Mouse (Mus musculus) megakaryocyte-erythroid progenitor cell, adult 5-6 weeks (primary cell): Measurements from ENCODE around the gene Slc38a4. TPM values are rescaled to one million over a fixed set of nuclear protein-coding genes. Genes with fewer than 3 reads are reported as not detected.

Experiments used
- ATAC-seq: replicated peaks from 2 replicates; pipeline ENCODE4 v1.8.0; 2016; ENCODE audit warnings: mild to moderate bottlenecking, inconsistent platforms; ENCODE audit not compliant: severe bottlenecking, poor library complexity, low FRiP score, low TSS enrichment
- total RNA-seq, 2 experiments: library from RNA; stranded (forward) in 1 of 2; stranded (reverse) in 1 of 2; fragments of 200-1000, 215-1000 nt in 1 of 2; fragments of >200 nt in 1 of 2; fragmentation: Nextera tagmentation in 1 of 2; gene quantifications; 2 replicates each; pipeline ENCODE4 v1.2.3; 2014 to 2017

Gene Slc38a4
- total RNA-seq, 2 experiments from 2014 or later, result not detected

DNA sequence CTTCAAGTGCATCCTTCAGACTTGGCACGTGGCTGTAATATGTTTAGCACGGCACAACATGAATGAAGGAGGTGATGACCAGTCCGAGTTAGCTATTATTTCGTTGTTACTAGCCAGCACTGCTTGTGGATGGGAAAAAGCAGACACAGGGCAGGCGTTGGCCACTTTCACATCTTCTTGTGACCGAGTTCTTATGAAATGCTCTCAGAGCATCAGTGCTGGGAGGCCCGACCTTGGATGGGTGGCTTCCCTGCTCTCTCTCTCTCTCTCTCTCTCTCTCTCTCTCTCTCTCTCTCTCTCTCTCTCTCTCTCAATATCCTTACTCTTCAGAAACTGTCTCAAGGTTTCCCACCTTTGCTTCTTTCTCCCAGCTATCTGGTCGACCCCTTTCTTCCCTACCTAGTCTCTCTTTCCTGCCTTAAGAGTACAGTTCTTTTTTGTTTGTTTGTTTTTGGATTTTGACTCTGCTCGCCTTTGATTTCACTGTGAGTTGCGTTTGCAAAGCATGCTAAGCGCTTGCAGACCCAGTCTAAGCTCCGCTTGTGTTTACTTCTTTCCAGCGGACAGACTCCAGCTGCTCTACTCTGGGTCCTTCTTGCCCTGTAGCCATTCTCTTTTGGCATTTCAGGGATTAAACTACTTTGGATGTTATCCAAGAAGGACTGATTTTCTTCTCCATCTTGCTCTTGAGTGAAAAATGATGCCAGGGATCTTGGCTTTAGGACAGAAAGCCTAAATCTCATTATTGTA is 72.0 kb downstream of the Slc38a4 start:
- no peak for ATAC-seq

DNA sequence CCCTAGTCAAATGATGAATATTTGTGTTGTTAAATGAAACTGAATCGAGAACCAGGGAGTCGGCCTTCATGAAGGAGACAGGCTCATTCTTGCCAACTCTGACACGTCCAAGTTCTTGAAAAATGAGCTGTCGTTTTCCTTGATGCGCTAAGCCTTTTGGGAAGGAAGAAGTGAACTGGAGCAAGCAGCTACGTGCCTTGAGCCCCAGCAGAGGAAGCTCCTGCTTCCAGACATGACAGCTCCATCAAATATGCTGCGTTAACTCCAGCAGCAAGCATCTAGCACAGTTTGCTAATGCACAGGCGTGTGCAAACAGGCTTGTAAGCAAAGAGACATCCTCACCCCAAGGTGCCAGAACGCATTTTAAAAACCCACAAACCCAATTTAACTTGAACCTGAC is 80.6 kb downstream of the Slc38a4 start:
- ATAC-seq, result no peak

DNA sequence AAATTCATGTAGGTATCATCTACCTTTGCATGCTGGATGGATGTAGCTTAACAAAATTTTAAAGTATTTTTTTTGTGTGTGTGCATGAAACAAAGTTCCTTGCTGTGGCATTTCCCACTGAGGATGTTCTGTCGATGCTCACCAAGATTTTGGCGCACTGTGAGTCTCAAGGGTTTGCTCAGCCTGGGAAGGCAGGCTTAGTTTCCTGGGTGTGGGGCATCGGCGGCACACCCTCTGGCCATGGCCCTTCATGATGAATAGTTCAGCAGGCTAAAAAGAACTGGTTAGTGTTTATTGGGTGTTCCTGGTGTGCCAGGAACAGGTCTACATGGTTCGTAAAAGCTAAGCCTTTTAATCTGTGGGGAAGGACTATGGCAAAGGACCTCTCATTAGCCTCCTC is 81.6 kb downstream of the Slc38a4 start:
- ATAC-seq, result no peak

DNA sequence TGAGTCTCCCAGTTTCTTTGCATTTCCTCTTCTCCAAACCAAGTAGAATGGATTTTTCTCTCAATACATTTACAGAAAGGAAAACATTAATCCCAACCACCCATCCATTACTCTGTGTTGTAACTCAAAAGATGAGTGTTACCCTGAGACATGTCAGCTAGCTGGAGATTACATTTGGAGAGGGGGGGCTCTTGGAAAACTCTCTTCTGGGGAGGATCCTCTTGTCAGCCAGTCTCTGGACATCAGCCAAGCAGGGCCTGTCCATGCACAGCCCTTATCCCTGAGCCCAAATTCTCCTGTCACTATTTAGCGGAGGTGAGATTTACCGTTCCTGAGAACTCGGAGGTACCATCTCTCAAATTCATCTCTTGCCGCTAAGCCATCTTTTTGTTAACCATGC is 82.4 kb downstream of the Slc38a4 start:
- ATAC-seq, result no peak

GRCm38 (mm10) chr15:96972706-96973274 is 83.0 kb downstream of the Slc38a4 start:
- ATAC-seq, result no peak

DNA sequence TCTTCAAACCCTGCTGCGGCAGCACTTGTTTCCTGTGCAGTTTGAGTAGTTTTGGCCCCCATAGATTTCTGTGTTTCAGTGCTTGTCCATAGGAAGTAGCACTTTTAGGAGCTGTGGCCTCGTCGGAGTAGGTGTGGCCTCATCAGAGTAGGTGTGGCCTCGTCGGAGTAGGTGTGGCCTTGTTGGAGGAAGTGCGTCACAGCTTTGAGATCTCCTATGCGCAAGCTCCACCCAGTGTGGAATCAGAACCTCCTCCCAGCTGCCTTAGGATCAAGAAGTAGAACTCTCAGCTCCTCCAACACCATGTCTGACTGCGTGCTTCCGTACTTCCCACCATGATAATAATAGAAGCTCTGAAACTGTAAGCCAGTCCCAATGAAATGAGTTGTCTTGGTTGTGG is 83.8 kb downstream of the Slc38a4 start:
- ATAC-seq, result no peak

GRCm38 (mm10) chr15:96969792-96970191 is 86.0 kb downstream of the Slc38a4 start:
- ATAC-seq, result peak; percentile 34; the same call in 1 of the 2 replicates

GRCm38 (mm10) chr15:96968741-96969140 is 87.0 kb downstream of the Slc38a4 start:
- no peak for ATAC-seq

DNA sequence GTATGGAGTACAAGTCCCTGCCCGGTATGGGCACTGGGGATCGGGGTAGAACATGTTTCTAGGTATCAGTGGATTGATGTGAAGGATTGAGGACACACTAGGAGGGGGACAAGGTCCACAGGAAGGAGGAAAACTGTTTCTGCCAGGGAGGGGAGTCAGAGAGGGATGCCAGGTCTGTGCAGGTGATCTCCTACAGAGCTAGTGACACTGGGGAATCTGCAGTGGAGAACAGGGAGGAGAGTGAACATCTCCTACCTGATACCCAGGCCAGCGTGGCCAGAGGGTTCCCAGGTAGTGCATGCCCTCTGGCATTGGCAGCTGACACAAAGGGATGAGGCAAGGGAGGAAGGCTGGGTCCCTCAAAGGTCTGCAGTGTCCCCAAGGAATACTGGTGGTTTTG is 89.4 kb downstream of the Slc38a4 start:
- ATAC-seq, result no peak

DNA sequence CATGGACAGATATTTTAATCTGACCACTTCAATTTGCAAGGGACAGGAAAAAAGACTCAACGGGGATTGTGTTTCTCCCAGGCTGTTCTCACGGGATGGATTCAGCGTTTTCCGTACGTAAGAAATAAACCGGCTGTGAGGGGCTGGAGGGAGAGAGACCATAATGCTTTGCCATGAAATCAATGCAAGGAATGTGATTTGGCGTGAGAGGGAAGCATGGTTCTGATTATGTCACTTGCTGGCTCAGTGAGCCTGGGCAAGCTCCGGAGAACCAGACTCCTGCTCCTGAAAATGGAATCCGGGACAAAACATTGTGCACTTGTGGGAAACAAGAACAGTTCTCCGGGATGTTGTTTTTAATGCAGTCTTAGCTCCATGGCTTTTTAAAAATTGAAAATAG is 92.0 kb downstream of the Slc38a4 start:
- no peak for ATAC-seq

GRCm38 (mm10) chr15:96963318-96963717 is 92.4 kb downstream of the Slc38a4 start:
- no peak for ATAC-seq

- ATAC-seq, result no peak
These were observed 95.4 kb downstream of the Slc38a4 start for GRCm38 (mm10) chr15:96960343-96960742.

DNA sequence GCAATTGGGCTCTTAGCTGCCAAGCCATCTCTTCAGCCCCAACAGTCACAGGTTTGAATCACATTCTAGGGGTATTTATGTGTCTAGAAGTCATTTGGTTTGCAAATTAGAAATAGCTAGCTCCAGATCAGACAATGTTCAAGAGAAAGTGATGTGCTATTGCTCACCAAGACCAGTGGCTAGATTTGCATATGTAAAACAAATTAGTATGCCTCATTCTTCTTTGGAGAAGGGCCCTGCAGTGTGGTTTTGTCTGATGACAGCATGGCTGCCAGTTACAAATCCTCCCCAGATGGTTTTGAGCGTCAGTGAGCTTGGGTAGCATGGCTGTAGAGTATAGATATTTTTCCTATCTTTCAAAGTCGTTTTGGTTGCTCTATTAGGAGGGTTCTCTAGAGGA is 96.5 kb downstream of the Slc38a4 start:
- ATAC-seq, result no peak

DNA sequence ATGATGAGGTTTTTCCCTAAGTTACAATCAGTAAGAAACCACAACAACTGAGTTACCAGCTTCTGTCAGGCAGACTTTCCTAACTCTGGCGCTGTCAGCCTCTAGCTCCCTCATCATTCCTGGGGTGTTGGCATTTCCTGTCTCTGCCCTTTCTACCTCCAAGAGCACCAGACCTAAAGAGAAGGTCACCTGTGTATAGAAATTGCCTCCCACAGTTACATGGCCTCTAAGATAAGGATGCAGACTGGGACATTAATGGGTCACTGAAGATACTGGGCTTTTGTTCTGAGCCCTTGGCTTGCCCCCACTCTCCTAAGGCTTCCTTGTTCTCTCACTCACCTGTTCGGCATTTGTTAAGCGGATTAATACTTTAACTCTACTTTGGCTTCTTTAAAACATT is 99.1 kb downstream of the Slc38a4 start:
- no peak for ATAC-seq

DNA sequence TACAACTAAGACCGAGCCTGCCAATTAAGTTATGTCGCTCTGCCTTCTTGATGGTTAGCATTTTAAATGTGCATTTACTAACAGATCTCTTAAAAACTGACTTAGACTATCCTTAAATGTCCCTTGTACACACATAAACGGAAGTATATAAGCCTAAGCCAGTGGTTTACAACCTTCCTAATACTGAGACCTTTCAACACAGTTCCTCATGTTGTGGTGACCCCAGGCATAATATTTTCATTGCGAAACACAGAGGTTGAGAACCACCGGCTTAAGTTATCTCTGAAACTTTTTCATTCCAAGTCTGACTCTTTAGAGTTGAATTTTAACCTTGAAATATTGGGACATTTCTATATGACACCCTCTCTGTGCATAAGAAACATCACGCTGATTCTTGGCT is 101.4 kb downstream of the Slc38a4 start:
- ATAC-seq, result no peak

DNA sequence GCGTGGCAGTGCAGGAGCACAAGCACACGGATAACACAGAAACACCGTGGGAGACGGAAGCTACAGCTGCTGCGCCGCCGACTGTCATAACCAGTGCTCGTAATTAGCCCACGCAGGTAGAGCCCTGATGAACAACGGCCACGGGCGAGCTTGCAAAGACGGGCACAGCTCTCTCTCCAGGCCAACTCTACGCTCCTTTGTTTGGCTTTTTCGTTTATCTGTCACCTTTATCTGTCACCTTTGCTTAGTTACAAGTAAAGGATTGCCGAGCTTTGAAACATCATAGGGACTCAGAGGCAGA is 101.9 kb downstream of the Slc38a4 start:
- no peak for ATAC-seq

- peak; percentile 96 for ATAC-seq
These were observed 102.4 kb downstream of the Slc38a4 start for GRCm38 (mm10) chr15:96953112-96953937.

GRCm38 (mm10) chr15:96952488-96952887 is 103.3 kb downstream of the Slc38a4 start:
- no peak for ATAC-seq

DNA sequence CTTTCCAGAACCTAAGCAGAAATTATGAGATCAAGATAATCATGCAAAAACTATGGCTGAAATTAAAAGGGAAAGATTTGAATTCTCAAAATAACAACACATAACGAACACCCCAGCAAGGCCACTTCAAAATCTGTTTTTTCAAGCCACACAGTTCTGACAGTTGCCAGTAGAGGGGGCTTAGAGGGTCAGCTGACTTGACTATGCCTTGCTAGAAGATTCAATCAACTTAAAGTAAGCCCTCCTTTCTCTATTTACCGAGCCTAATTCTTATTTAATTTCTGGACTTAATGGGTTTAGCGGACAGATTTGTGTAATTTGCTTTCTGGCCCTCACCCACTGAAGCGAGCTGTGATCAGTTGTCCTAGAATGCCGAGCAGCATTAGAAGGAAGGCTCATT is 104.0 kb downstream of the Slc38a4 start:
- no peak for ATAC-seq

GRCm38 (mm10) chr15:96948471-96948870 is 107.3 kb downstream of the Slc38a4 start:
- peak; percentile 44 for ATAC-seq
